Mouse (Mus musculus) adipocyte (in vitro differentiated cells): ENCODE data around the gene Plxnb1.

Experiments
- DNase-seq: peaks from one replicate; pipeline ENCODE4 v3.0.0-alpha.2; 2016; ENCODE audit warnings: low spot score

Gene Plxnb1

GRCm38 (mm10) chr9:109161941-109162340 lies 66.8 kb downstream of the Plxnb1 start, which contains the start of gene Fbxw21:
Fbxw21 (minus strand) TSS chr9:109162041.
- no peak for DNase-seq

GRCm38 (mm10) chr9:109167316-109167715 lies 72.1 kb downstream of the Plxnb1 start:
- DNase-seq, result no peak
